Mouse (Mus musculus) hindbrain, postnatal 0 days (tissue): ENCODE results near the gene Eml6. TPM values are rescaled to one million over a fixed set of nuclear protein-coding genes. Genes with fewer than 3 reads are reported as not detected.
A peak's percentile ranks its signal among the peaks of the same experiment; 100 is the strongest.

Experiments
- ATAC-seq: fragments of 200-750 bp; cut with Nextera tagmentation; 2 replicates; pipeline ENCODE4 v1.8.0; 2017; ENCODE audit warnings: mild to moderate bottlenecking, moderate TSS enrichment, moderate library complexity
- DNase-seq: peaks from one replicate; pipeline ENCODE4 v3.0.0-alpha.2; 2015; ENCODE audit warnings: low spot score
- H3K27ac ChIP-seq: fragments of 300-500 bp; sonication (generic); 2 replicates; pipeline ENCODE4 v1.5.1; 2014; ENCODE audit warnings: mild to moderate bottlenecking
- H3K27me3 ChIP-seq: fragments of 300-500 bp; sonication (generic); 2 replicates; pipeline ENCODE4 v1.6.1; 2014; ENCODE audit warnings: low read length, mixed read lengths; ENCODE audit not compliant: insufficient read depth
- H3K36me3 ChIP-seq: fragments of 300-500 bp; sonication (generic); 2 replicates; pipeline ENCODE4 v1.6.1; 2014; ENCODE audit warnings: low read length, mixed read lengths; ENCODE audit not compliant: insufficient read depth
- H3K4me1 ChIP-seq: fragments of 300-500 bp; sonication (generic); 2 replicates; pipeline ENCODE4 v1.6.1; 2014; ENCODE audit warnings: antibody characterized with exemption, low read length, mixed read lengths; ENCODE audit not compliant: insufficient read depth
- H3K4me2 ChIP-seq: fragments of 300-500 bp; sonication (generic); 2 replicates; pipeline ENCODE4 v1.6.1; 2014; ENCODE audit warnings: low read depth, mild to moderate bottlenecking, low read length, moderate library complexity, mixed read lengths
- H3K4me3 ChIP-seq: fragments of 300-500 bp; sonication (generic); 2 replicates; pipeline ENCODE4 v1.5.1; 2014; ENCODE audit warnings: low read length
- H3K9ac ChIP-seq: fragments of 300-500 bp; sonication (generic); replicated peaks from 2 replicates; pipeline ENCODE4 v1.6.1; 2014; ENCODE audit warnings: mild to moderate bottlenecking, low read length, moderate library complexity, mixed read lengths
- H3K9me3 ChIP-seq: fragments of 300-500 bp; sonication (generic); 2 replicates; pipeline ENCODE4 v1.6.1; 2016; ENCODE audit warnings: low read length, mixed read lengths
- CTCF ChIP-seq: IDR thresholded peaks from 2 replicates; pipeline ENCODE4 v1.5.1; 2016; ENCODE audit warnings: antibody characterized with exemption, control low read depth, low read depth
- WGBS: fragments of 180-500 bp; shearing (Covaris S2); extraction: QIAGEN DNeasy Blood & Tissue Kit; methylation state at CpG from one replicate; pipeline ENCODE4 v1.1.7; 2014; 5-methylcytosine and 5-hydroxymethylcytosine counted together
- polyA plus RNA-seq: library from polyadenylated mRNA; unstranded; fragments of >200 nt; fragmentation: Nextera tagmentation; extraction: Ambion mirVana; gene quantifications from 2 replicates; pipeline ENCODE4 v1.2.1, GENCODE M21; 2015
- total RNA-seq: library from RNA; depleted of rRNA; stranded (reverse); fragments of >200 nt; gene quantifications from 2 replicates; pipeline ENCODE4 v1.2.3, GENCODE M21; 2014; rRNA removed

Gene Eml6
- total and polyA plus RNA-seq, 2 experiments from 2014 or later, result 4.3 to 17.9 TPM

DNA sequence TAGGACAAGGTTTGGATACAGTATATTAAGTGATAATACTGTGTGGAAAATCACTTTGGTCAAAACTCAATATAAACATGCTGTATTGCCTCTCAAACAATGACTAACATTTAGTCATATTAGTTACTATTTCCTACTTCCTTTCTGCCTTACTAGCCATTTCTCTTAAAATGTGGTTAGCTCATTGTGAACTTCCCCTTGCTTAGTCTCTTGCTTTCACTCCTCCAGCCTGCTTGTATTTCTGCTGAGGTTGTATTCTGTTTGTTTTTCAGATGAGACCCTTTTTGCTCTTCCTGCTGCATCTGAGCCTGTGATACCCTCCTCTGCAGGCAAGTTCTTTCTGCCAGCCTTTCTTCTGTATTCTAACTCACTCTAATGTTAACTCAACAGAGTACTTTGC lies 320.6 kb downstream of the Eml6 start:
- no peak for DNase-seq
- TF ChIP-seq CTCF, result no peak
- no peak overlapping the region for H3K27ac ChIP-seq
- H3K36me3 ChIP-seq, result peaks cover 11% of the 10 kb centered on the region
- no peak overlapping the region for H3K4me2 ChIP-seq
- H3K4me3 ChIP-seq, result no peak overlapping the region
- ATAC-seq, result no peak
- no peaks in the 10 kb centered on the region for H3K27me3 ChIP-seq
- H3K9me3 ChIP-seq, result no peaks in the 10 kb centered on the region
- 0 out of 2 replicates have a peak, but pooled peaks cover 5% of the 10 kb centered on the region for H3K4me1 ChIP-seq
- no peak overlapping the region for H3K9ac ChIP-seq

DNA sequence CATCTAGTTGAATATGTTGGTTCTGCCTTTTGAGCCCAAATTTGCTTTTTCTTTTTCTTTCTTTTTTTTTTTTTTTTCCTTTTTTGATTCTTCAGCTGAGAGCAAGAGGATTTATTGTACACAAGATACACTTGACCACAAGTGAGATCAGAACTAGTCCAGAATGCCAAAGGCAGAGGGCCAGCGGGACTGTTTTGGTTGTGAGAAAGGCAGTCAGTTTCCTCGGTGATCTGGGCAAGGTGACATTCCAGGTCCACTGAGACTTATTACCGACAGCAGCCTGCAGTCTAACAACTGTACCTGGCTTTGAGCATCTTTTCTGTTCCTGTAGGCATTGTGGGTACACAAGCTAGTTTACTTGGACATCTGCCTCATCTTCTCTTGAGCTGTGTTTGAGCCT lies 323.1 kb downstream of the Eml6 start:
- Histone ChIP-seq H3K9ac (no peak overlapping the region), H3K4me1 (0 out of 2 replicates have a peak, but pooled peaks cover 5% of the 10 kb centered on the region), H3K36me3 (peaks cover 4% of the 10 kb centered on the region), H3K27ac (no peak overlapping the region), H3K4me3 (no peak overlapping the region), H3K4me2 (no peak overlapping the region), H3K27me3 (no peaks in the 10 kb centered on the region), H3K9me3 (no peaks in the 10 kb centered on the region)
- no peak for DNase-seq
- no peak for TF ChIP-seq CTCF
- ATAC-seq, result no peak
- WGBS, result 62% methylated on average over 3 of the region's 3 CpGs

DNA sequence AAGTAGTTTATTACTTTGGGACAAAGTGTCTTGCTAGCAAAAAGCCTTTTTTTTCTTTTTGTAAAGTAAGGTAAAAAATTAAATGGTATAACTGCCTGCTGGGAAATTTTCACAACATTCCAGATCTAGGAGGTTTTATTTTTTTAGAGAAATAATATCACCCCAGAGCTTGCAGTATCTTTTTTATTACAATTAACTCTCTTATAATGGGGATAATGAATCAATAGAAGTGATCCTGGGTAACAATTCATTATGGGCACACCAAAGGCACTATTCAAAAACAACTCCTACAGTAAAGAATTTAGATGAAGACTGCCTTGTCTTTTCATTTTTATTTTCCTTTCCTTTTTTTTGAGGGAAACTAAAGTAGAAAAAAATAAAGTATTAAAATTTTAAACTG lies 331.1 kb downstream of the Eml6 start:
- TF ChIP-seq CTCF, result no peak
- no peak for ATAC-seq
- Histone ChIP-seq H3K27me3 (no peaks in the 10 kb centered on the region), H3K36me3 (no peaks in the 10 kb centered on the region), H3K4me1 (no peaks in the 10 kb centered on the region), H3K4me2 (peak overlapping the region; percentile 76), H3K9me3 (no peaks in the 10 kb centered on the region), H3K27ac (no peak overlapping the region), H3K9ac (no peak overlapping the region), H3K4me3 (peak overlapping the region; percentile 90)
- no peak for DNase-seq

DNA sequence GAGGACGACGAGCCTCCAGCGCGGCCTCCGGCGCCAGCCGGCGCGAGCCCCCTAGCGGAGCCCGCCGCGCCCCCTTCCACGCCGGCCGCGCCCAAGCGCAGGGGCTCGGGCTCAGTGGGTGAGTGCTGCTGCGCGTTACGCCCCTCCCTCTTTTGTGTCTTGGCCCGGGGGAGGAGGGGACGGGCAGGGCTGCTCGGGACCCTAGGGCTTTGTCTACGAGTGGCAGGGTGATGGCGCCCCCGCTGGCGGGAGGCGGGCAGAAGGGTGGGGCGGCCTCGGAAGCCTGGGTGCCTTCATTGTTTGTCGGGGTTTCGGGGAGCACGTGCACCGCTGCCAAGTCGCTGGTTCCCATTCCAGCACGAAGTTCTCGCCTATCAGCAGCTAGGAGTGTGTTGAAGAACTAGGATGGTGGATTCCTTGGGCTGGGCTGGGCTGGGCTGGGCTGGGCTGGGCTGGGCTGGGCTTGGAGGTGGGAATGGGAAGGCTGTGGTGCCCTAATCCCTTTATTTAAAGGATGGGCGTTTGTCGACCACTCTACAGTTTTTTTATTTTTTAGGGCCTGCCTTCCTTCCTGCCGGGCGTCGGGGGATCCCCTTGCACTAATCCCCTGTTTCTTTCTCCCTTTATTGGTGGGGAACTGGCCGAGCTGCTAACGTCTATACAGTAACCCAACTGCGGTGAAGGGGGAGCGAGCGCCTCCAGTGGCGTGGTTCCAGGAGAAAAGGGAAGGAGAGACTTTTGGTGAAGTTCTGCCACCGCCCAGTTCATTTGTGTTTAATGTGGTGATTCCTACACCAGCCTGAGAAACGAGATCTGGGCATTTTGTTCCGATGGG lies 332.0 kb downstream of the Eml6 start:
- Histone ChIP-seq H3K27ac (peak overlapping the region; percentile 97), H3K9ac (peak overlapping the region; percentile 87), H3K4me1 (no peaks in the 10 kb centered on the region), H3K27me3 (no peaks in the 10 kb centered on the region), H3K4me3 (peak overlapping the region; percentile 90), H3K4me2 (peak overlapping the region; percentile 76), H3K9me3 (no peaks in the 10 kb centered on the region), H3K36me3 (no peaks in the 10 kb centered on the region)
- peak; percentile 91 for DNase-seq
- peak; percentile 77 for ATAC-seq
- under 1% methylated on average over 48 of the region's 53 CpGs for WGBS
- peak; percentile 74 for TF ChIP-seq CTCF

Other genes starting within 250 kb of the Eml6 start
- gene 4931440F15Rik, start 200.4 kb downstream of the Eml6 start, total RNA-seq, result 0.29 and 0.63 TPM in 2 replicates
- 0.33 and 0.38 TPM in 2 replicates for gene 4931440F15Rik, start 200.4 kb downstream of the Eml6 start, polyA plus RNA-seq
- gene Sptbn1, start 242.1 kb upstream of the Eml6 start, total RNA-seq, result 247 and 255 TPM in 2 replicates
- 161 and 162 TPM in 2 replicates for gene Sptbn1, start 242.1 kb upstream of the Eml6 start, polyA plus RNA-seq